Mouse (Mus musculus) brain, embryonic 14.5 days (tissue): Measurements from ENCODE around the gene Cyth1.

ENCODE experiments used
- CTCF ChIP-seq: fragments of 200-500 bp; IDR thresholded peaks from 2 replicates; pipeline ENCODE4 v1.5.1; 2012; ENCODE audit warnings: inconsistent platforms, mild to moderate bottlenecking, moderate library complexity, borderline replicate concordance; ENCODE audit not compliant: insufficient read depth, insufficient read length; ENCODE audit errors: extremely low read depth
- POLR2A ChIP-seq: fragments of 200-500 bp; IDR thresholded peaks from 2 replicates; pipeline ENCODE4 v1.6.1; 2012; ENCODE audit warnings: mild to moderate bottlenecking, inconsistent platforms, borderline replicate concordance; ENCODE audit not compliant: poor library complexity, insufficient read depth, insufficient read length, severe bottlenecking; ENCODE audit errors: extremely low read depth

GRCm38 (mm10) chr11:118178236-118178635, 70.2 kb downstream of the Cyth1 start:
- TF ChIP-seq CTCF = no peak
- no peak for TF ChIP-seq POLR2A
